Mouse (Mus musculus): ENCODE data around the gene Ube2q2. TPM values are rescaled to one million over a fixed set of nuclear protein-coding genes. Genes with fewer than 3 reads are reported as not detected.
A peak's percentile ranks its signal among the peaks of the same experiment; 100 is the strongest.

Ube2q2 gene
- polyA plus RNA-seq, 1 experiment, result 40.7 TPM

DNA sequence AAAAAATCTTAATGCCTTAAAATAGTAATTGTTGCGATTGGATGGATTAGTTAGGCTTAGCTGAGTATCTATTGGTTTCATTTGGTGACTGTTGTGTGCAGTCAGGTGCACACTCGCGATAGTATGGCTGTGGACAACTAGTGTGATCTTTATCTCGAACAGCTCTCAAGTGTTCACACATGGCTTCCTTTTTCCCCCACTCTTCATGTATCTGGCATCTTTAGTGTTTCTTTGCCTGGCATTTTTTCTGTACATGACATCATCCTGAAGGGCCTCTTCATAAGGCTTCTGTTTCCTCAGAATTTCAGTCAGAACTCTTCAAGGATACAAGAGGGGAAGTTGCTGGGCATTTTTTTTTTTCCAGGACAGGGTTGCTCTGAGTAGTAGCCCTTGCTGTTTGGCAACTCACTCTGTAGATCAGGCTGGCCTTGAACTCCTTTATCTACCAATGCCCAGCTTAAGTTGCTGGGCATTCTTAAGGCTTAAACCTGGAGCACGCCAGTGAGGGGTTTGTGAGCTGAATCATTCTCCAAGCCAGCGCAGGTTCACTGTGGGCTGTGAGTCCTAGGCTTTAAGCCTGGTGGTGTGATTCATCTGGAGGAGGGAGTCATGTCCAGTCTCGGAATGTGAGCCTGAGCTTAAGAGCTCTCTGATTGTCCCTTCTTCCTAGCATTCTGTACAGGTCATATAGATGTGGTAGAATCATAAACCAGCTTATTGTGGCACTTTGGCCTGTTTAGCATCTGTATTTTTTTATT lies 22.2 kb downstream of the Ube2q2 start:
- TF ChIP-seq CTCF (IDR thresholded peaks at IDR 0.05; ENCODE audit: borderline replicate concordance, insufficient read depth, low read length) (no peak), POLR2A (IDR thresholded peaks at IDR 0.05; ENCODE audit: low read depth, low read length) (no peak)
- H3K4me1 ChIP-seq (ENCODE audit: control insufficient read depth, insufficient read depth, low read length), result peaks cover 6% of the 10 kb centered on the region; the same call in 1 of the 2 replicates
- H3K27ac ChIP-seq (ENCODE audit: insufficient read depth, low read length), result peak overlapping the region; percentile 37; the same call in 1 of the 2 replicates
- H3K4me3 ChIP-seq (ENCODE audit: insufficient read depth, low read length), result no peak overlapping the region

DNA sequence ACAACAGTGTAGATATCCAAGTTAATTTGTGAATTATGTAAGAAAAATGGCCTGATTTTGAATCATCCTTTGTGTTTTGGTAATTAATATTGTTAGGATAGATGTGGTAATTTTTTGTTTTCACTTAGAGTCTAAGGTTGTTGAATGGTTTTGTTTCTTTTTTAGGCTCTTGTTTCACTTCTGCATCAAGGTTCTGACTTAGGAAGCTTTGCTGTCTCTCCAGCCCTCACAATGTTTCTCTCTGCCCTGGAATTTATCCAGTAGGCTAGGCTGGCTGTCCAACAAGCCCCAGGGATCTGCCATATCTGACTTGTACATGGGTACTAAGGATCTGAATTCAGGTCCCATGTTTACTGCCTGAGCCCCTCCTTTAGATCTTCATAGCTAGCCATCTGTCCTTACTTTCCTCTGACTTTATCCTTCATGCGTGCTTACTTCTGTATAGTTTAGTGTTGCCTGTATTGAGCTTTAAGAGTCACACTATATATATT lies 23.6 kb downstream of the Ube2q2 start:
- no peak overlapping the region for H3K4me3 ChIP-seq (ENCODE audit: insufficient read depth, low read length)
- peaks cover 6% of the 10 kb centered on the region; the same call in 1 of the 2 replicates for H3K4me1 ChIP-seq (ENCODE audit: control insufficient read depth, insufficient read depth, low read length)
- no peak overlapping the region for H3K27ac ChIP-seq (ENCODE audit: insufficient read depth, low read length)
- TF ChIP-seq CTCF (IDR thresholded peaks at IDR 0.05; ENCODE audit: borderline replicate concordance, insufficient read depth, low read length), result no peak
- TF ChIP-seq POLR2A (IDR thresholded peaks at IDR 0.05; ENCODE audit: low read depth, low read length), result no peak

DNA sequence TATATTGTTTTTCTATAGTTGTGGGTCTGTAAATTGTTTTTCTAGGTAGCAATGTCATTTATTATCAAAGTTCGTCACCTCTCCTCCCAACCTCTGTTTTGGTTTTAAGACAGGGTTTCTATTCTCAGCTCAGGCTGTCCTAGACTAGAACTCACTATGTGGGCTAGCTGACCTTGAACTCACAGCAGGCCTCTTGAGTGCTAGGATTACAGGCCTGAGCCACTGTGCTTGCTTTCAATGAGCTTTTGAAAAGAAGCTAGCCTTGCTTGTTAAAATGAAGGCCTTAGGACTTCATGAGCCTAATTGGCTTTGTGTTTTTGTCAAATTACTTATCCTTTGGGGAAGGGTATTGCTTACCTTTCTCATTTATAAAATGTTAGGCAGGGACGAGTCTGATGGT lies 25.6 kb downstream of the Ube2q2 start:
- H3K27ac ChIP-seq (ENCODE audit: insufficient read depth, low read length), result no peak overlapping the region
- TF ChIP-seq CTCF (IDR thresholded peaks at IDR 0.05; ENCODE audit: borderline replicate concordance, insufficient read depth, low read length), result no peak
- no peak overlapping the region for H3K4me3 ChIP-seq (ENCODE audit: insufficient read depth, low read length)
- peaks cover 6% of the 10 kb centered on the region; the same call in 1 of the 2 replicates for H3K4me1 ChIP-seq (ENCODE audit: control insufficient read depth, insufficient read depth, low read length)

DNA sequence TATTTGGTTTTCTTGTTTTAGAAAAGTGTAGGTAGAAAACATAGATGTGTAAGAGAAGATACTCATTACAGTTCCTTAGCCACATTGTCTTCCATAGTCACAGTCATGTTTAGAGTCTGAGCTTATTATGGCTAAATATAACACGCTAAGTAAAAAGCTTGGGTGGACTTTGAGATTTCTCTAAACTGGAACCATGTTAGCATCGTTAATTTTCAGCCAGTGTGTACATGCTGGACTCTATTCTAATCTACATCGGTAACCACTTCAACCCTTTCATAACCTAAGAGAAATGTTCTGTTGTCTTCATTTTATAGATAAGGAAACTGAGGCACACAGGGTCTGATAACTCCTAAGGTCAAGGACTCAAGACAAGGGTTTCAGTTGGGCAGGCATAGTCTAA lies 47.2 kb downstream of the Ube2q2 start:
- Histone ChIP-seq H3K4me1 (ENCODE audit: control insufficient read depth, insufficient read depth, low read length) (no peaks in the 10 kb centered on the region), H3K27ac (ENCODE audit: insufficient read depth, low read length) (no peak overlapping the region), H3K4me3 (ENCODE audit: insufficient read depth, low read length) (no peak overlapping the region)
- TF ChIP-seq CTCF (IDR thresholded peaks at IDR 0.05; ENCODE audit: borderline replicate concordance, insufficient read depth, low read length) (no peak), POLR2A (IDR thresholded peaks at IDR 0.05; ENCODE audit: low read depth, low read length) (no peak)

DNA sequence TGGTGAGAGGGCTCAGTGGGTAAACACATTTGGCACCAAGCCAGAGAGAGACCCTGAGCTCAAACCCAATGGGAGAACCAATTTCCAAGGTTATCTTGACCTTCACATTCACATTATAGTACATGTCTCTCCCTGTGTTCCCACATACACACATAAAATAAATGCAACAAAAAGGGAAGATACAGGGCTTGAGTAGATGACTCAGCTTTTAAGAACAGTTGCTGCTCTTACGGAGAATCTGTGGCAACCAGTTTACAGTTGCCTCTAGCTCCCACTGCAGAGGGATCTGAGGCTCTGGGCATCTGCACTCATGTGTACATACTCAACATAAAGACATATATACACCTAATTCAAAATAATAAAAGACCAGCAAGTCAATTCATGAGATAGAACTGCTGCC lies 49.6 kb downstream of the Ube2q2 start:
- Histone ChIP-seq H3K27ac (ENCODE audit: insufficient read depth, low read length) (no peak overlapping the region), H3K4me1 (ENCODE audit: control insufficient read depth, insufficient read depth, low read length) (no peaks in the 10 kb centered on the region), H3K4me3 (ENCODE audit: insufficient read depth, low read length) (no peak overlapping the region)
- TF ChIP-seq CTCF (IDR thresholded peaks at IDR 0.05; ENCODE audit: borderline replicate concordance, insufficient read depth, low read length), result no peak
- TF ChIP-seq POLR2A (IDR thresholded peaks at IDR 0.05; ENCODE audit: low read depth, low read length), result no peak

DNA sequence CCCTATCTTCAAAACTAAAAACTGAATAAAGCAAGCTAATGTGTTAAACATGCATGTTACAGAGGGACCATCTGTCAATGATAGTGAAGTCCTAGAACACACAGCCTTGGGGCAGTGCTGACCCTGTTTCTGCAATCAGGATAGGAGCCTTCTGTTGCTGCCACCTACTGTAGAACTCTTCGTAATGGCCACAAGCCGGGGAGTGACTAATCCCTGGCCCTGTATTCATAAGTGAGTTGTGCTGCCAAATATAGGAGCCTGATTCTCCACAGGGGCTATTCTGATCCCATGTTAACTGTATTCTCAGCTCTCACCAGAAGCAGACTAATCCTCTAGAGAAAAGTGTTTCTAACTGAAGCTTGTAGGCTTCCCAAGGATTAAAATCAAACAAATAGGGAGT lies 50.7 kb downstream of the Ube2q2 start:
- H3K4me3 ChIP-seq (ENCODE audit: insufficient read depth, low read length), result no peak overlapping the region
- no peaks in the 10 kb centered on the region for H3K4me1 ChIP-seq (ENCODE audit: control insufficient read depth, insufficient read depth, low read length)
- TF ChIP-seq CTCF (IDR thresholded peaks at IDR 0.05; ENCODE audit: borderline replicate concordance, insufficient read depth, low read length), result no peak
- no peak for TF ChIP-seq POLR2A (IDR thresholded peaks at IDR 0.05; ENCODE audit: low read depth, low read length)
- no peak overlapping the region for H3K27ac ChIP-seq (ENCODE audit: insufficient read depth, low read length)

DNA sequence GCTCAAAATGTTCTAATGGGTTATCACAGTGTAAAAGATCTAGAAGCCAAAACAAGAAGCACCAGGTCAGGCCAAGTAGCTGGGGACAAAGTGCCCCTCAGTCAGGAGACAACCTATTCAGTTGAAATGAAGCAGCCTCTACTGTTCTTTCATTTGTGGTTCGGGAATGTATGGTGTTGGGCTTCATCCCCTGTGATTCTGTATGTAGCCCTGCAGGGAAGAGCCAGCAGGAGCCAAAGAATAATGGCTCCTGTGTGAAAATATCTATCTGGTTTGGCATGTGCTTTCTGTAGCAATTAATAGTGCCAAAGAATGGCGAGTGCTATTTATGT lies 59.8 kb downstream of the Ube2q2 start:
- peaks cover 5% of the 10 kb centered on the region for H3K4me1 ChIP-seq (ENCODE audit: control insufficient read depth, insufficient read depth, low read length)
- TF ChIP-seq POLR2A (IDR thresholded peaks at IDR 0.05; ENCODE audit: low read depth, low read length) (no peak), CTCF (IDR thresholded peaks at IDR 0.05; ENCODE audit: borderline replicate concordance, insufficient read depth, low read length) (no peak)

DNA sequence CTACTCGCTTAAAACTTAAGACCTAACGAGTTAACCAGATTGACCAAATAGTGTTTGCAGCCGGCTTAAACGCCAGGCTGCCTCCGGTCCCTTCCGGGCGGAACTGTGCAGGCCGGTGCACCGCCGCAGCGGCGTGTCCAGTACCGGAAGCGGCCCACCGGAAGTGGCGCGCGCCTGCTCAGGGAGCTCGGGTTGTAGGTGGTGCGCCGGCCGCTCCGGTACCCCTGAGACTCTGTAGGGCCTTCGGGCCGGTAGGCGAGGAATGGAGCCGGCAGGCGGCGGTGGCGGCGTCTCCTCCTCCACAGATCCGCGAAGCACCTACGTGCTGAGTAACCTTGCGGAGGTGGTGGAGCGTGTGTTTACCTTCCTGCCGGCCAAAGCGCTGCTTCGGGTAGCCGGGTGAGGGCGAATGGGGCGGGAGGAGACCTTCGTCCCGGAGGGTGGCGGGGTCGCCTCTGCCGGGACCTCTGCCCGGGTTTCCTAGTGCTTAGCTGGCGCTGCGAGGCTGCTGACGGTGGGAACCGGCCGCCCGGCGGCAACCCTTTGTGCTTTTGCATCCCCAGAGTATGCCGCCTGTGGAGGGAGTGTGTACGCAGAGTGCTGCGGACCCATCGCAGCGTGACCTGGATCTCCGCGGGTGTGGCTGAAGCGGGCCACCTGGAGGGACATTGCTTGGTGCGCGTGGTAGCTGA lies 60.3 kb downstream of the Ube2q2 start, which contains the start of gene Fbxo22:
TSS of gene Fbxo22 (plus strand) at position 136 of the 692 bp plus-strand sequence.
- TF ChIP-seq CTCF (IDR thresholded peaks at IDR 0.05; ENCODE audit: borderline replicate concordance, insufficient read depth, low read length), result no peak
- TF ChIP-seq POLR2A (IDR thresholded peaks at IDR 0.05; ENCODE audit: low read depth, low read length), result peak; percentile 80

More for the DNA sequence above, 59.8 kb downstream of the Ube2q2 start:
- Histone ChIP-seq H3K4me3 (ENCODE audit: insufficient read depth, low read length) (peak overlapping the region; percentile 92), H3K27ac (ENCODE audit: insufficient read depth, low read length) (peak overlapping the region; percentile 43; the same call in 1 of the 2 replicates)

DNA sequence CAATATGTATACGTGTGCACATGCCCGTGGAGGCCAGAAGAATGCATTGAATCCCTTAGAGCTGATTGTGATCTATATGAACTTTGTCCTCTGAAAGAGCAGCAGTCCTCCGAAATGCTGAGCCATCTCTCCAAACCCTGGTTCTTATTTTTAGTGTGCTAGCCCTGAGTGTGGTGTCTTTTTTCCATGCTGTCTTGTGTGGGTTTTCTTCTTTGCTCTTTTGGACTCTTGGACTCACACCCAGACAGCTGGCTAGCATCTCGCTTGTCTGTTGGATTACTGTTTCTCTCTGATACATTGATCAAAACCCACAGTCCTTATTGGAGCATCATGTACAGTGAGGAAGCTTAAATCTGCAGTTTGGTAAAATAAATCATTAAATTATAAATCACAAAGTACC lies 63.0 kb downstream of the Ube2q2 start:
- peaks cover 3% of the 10 kb centered on the region for H3K4me1 ChIP-seq (ENCODE audit: control insufficient read depth, insufficient read depth, low read length)
- H3K27ac ChIP-seq (ENCODE audit: insufficient read depth, low read length), result no peak overlapping the region
- TF ChIP-seq POLR2A (IDR thresholded peaks at IDR 0.05; ENCODE audit: low read depth, low read length) (no peak), CTCF (IDR thresholded peaks at IDR 0.05; ENCODE audit: borderline replicate concordance, insufficient read depth, low read length) (no peak)
- no peak overlapping the region for H3K4me3 ChIP-seq (ENCODE audit: insufficient read depth, low read length)

More for the DNA sequence above, 60.3 kb downstream of the Ube2q2 start, which contains the start of gene Fbxo22:
- Histone ChIP-seq H3K4me1 (ENCODE audit: control insufficient read depth, insufficient read depth, low read length) (peaks cover 5% of the 10 kb centered on the region), H3K4me3 (ENCODE audit: insufficient read depth, low read length) (peak within 1 kb of the TSS; percentile 92), H3K27ac (ENCODE audit: insufficient read depth, low read length) (peak within 1 kb of the TSS; percentile 68; the same call in 1 of the 2 replicates)

DNA sequence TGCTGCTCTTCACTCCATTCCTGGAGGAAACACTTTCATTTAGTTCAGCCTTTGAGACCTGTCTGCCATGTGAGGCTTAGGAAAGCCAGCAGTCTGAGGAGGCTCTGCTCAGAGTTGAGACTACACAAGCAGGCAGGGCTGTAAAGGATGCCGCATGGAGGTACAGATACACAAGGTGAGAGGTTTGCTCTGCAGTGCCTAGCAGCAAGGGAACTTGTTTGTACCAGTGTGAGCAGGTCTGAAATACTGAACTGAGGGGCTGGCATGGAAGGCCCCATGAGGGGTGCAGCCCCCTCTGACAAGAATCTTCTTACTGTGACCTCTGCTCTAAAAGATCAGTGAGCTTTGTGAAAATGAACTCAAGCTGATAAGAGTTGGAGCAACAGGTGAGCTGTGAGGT lies 64.7 kb downstream of the Ube2q2 start:
- Histone ChIP-seq H3K4me3 (ENCODE audit: insufficient read depth, low read length) (no peak overlapping the region), H3K27ac (ENCODE audit: insufficient read depth, low read length) (no peak overlapping the region), H3K4me1 (ENCODE audit: control insufficient read depth, insufficient read depth, low read length) (peaks cover 3% of the 10 kb centered on the region; the same call in 1 of the 2 replicates)
- TF ChIP-seq POLR2A (IDR thresholded peaks at IDR 0.05; ENCODE audit: low read depth, low read length) (no peak), CTCF (IDR thresholded peaks at IDR 0.05; ENCODE audit: borderline replicate concordance, insufficient read depth, low read length) (no peak)

Measured in embryonic fibroblast, embryonic 13.5 days (primary cell).